Mouse (Mus musculus): ENCODE measurements around the gene Tnip2.

GRCm38 (mm10) chr5:34458994-34459393, 54.8 kb downstream of the Tnip2 start:
- TF ChIP-seq GATA1 (IDR thresholded peaks at IDR 0.05; ENCODE audit: low read length) = no peak
- no peak for TF ChIP-seq TAL1 (IDR thresholded peaks at IDR 0.05; ENCODE audit: low read length)
